Mouse (Mus musculus): ENCODE results near the gene Elovl7. TPM values are rescaled to one million over a fixed set of nuclear protein-coding genes. Genes with fewer than 3 reads are reported as not detected.

The Elovl7 gene
- polyA plus RNA-seq, 1 experiment from 2014 or later = 1.7 TPM

DNA sequence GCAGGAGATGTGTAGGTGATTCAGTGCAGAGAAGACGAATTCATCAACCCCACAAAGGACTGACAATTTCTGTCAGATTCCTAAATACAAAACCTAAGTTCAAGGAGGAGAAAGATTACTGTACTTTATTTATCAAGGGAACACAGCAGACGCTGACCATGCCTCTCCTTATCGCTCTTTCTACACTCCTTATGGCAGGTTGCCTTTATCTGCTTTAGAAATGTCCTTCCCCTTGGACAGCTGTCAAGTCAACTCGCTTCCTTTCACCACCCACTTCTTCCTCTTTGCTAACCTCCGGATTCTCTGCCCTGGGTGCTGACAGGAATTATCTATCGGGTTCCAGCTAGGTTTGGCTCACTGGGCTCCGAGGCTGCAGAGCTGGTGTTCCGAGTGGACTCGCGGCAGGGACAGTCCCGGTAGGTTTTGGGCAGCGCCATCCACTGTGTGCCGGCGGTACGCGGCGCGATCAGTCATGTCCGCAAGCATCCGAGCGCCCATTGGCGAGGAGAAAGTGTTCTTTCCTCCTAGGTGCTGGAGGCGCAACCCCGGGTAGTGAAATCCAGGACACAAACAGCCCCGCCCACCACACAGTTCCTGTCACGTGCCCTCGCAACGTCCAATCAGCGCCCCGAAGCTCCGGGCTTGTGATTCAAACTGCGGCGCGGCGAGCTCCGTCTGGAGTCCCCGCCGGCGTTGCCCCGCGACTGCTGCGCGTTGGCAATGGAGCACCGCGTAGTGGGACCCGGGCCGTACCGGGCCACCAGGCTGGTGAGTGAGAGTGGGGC is 101.7 kb downstream of the Elovl7 start, which contains the start of gene Depdc1b:
TSS of gene Depdc1b (plus strand) at position 631 of the 785 bp plus-strand sequence.
- peak; percentile 99 for ATAC-seq (replicated peaks)
- Histone ChIP-seq H3K9ac (replicated peaks) (peak within 1 kb of the TSS; percentile 74), H3K4me1 (peaks cover 14% of the 10 kb centered on the region), H3K27me3 (no peaks in the 10 kb centered on the region), H3K27ac (replicated peaks) (0 out of 2 replicates have a peak within 1 kb of the TSS, but pooled peaks have one; percentile 31), H3K4me3 (peak within 1 kb of the TSS; percentile 64), H3K4me2 (replicated peaks) (peak within 1 kb of the TSS; percentile 92), H3K9me3 (no peaks in the 10 kb centered on the region), H3K36me3 (no peaks in the 10 kb centered on the region)
- 1% methylated on average over 48 of the region's 48 CpGs for WGBS

DNA sequence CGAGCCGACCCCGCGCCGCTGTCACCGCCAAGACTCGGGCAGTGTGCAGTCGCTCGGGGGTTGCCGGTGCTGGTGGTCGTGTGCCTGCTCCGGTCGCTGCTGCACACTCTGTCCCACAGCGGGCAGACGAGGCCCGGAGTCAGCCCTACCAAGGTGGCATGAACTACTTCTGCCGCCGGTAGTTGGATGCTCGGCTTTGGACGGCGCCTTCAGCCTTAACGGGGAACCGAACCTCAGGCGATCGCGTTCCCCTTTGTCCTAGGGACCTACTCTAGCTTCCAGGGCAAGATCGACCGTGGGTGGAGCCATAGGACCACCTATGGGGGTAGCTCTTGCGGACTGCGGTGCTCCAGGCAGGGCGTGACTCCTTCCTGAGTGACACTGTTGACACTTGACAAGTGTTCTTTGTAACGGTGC is 102.3 kb downstream of the Elovl7 start:
- Histone ChIP-seq H3K4me3 (peak overlapping the region; percentile 64), H3K9me3 (no peaks in the 10 kb centered on the region), H3K27me3 (no peaks in the 10 kb centered on the region), H3K9ac (replicated peaks) (peak overlapping the region; percentile 74), H3K36me3 (no peaks in the 10 kb centered on the region), H3K4me1 (peaks cover 14% of the 10 kb centered on the region), H3K27ac (replicated peaks) (no peak overlapping the region), H3K4me2 (replicated peaks) (peak overlapping the region; percentile 92)
- ATAC-seq (replicated peaks) = peak; percentile 57; the same call in 1 of the 2 replicates
- under 1% methylated on average over 32 of the region's 32 CpGs for whole genome bisulfite sequencing

DNA sequence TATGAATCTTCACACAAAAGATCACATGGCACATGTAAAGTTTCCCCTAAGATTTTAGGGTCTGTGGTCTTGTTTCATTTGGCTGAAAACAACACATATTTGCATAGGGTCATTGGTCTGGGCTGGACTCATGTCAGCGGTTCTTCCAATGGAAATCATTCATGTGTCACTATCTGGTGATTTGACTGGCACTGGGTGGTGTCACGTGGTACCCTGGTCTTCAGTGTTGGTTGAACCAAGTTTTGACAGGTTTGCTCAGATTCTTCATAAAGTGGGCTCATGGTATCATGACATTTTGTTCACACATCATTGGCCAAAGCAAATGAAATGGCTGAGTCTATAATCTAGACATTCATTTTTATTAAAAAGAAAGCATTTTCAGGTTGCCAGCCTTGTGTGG is 103.2 kb downstream of the Elovl7 start:
- 87% methylated on average over 2 of the region's 2 CpGs for WGBS
- no peaks in the 10 kb centered on the region for H3K27me3 ChIP-seq
- H3K4me2 ChIP-seq (replicated peaks) = peak overlapping the region; percentile 92; the same call in 1 of the 2 replicates
- H3K4me3 ChIP-seq = 0 out of 2 replicates have a peak overlapping the region, but pooled peaks have one; percentile 64
- H3K27ac ChIP-seq (replicated peaks) = no peak overlapping the region
- no peak overlapping the region for H3K9ac ChIP-seq (replicated peaks)
- no peaks in the 10 kb centered on the region for H3K36me3 ChIP-seq
- H3K4me1 ChIP-seq = peaks cover 14% of the 10 kb centered on the region
- no peak for ATAC-seq (replicated peaks)
- no peaks in the 10 kb centered on the region for H3K9me3 ChIP-seq

DNA sequence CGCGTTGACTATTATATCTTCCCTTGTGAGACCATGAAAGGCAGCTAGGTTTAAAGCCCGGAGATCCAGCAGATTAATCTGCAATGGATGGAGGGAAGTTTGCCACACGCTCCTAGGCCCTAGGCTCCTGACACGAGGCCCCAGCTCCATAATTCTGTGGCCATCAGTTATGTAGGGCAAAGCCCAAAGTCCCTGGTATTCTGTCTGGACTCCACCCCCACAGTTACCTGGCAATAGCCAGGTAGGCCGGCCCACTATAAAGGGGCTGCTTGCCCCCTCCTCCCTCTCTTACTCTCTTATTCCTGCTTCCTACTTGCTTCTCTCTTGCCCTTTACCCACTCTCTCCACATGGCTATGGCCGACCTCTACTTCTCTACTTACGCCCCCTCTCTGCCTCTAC is 104.8 kb downstream of the Elovl7 start:
- H3K27me3 ChIP-seq = no peaks in the 10 kb centered on the region
- H3K9ac ChIP-seq (replicated peaks) = no peak overlapping the region
- no peaks in the 10 kb centered on the region for H3K36me3 ChIP-seq
- 96% methylated on average over 8 of the region's 8 CpGs for WGBS
- ATAC-seq (replicated peaks) = no peak
- no peak overlapping the region for H3K27ac ChIP-seq (replicated peaks)
- no peaks in the 10 kb centered on the region for H3K9me3 ChIP-seq
- no peak overlapping the region for H3K4me3 ChIP-seq
- H3K4me1 ChIP-seq = peaks cover 14% of the 10 kb centered on the region
- no peak overlapping the region for H3K4me2 ChIP-seq (replicated peaks)

DNA sequence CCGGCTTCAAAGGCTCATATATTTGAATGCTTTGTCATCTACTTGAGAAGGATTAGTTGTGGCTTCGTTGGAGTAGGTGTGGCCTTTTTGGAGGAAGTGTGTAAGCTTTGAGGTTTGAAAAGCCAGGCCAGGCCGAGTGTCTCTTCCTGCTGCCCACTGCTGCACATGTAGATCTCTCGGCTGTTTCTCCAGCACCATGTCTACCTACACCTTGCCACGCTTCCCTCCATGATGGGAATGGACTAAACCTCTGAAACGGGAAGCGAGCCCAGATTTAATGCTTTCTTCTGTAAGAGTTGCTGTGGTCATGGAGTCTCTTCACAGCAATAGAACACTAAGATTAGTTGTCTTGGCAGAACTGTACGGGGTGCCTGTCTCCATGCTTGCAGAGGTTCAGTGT is 106.0 kb downstream of the Elovl7 start:
- no peaks in the 10 kb centered on the region for H3K27me3 ChIP-seq
- WGBS = 89% methylated on average over 8 of the region's 8 CpGs

DNA sequence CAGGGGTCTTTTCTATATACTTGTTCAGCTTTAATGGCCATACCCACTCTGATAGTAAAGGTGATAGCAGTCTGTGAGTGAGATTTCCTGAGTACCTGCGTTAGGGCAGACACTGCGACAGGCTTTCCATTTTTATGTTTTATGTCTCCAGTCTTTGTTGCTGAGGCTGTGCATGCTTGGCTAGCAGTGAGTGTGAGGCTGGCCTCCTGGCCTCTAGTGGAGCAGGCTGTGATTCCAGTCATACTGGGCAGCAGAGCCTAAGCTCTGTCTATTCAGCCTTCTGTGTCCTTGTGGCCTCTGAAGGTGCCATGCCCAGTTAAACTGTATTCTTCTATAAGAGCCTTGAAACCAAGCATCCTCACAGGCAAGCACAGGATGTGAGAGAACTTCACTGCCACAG is 108.3 kb downstream of the Elovl7 start:
- Histone ChIP-seq H3K4me2 (replicated peaks) (no peak overlapping the region), H3K4me3 (no peak overlapping the region), H3K9me3 (no peaks in the 10 kb centered on the region), H3K27me3 (no peaks in the 10 kb centered on the region), H3K9ac (replicated peaks) (no peak overlapping the region), H3K36me3 (no peaks in the 10 kb centered on the region), H3K27ac (replicated peaks) (no peak overlapping the region), H3K4me1 (no peaks in the 10 kb centered on the region)
- no peak for ATAC-seq (replicated peaks)
- 91% methylated on average over 2 of the region's 2 CpGs for WGBS

More for the DNA sequence above, 106.0 kb downstream of the Elovl7 start:
- no peak for ATAC-seq (replicated peaks)
- Histone ChIP-seq H3K9ac (replicated peaks) (no peak overlapping the region), H3K9me3 (no peaks in the 10 kb centered on the region), H3K27ac (replicated peaks) (no peak overlapping the region), H3K36me3 (no peaks in the 10 kb centered on the region), H3K4me1 (peaks cover 14% of the 10 kb centered on the region), H3K4me3 (no peak overlapping the region), H3K4me2 (replicated peaks) (no peak overlapping the region)

DNA sequence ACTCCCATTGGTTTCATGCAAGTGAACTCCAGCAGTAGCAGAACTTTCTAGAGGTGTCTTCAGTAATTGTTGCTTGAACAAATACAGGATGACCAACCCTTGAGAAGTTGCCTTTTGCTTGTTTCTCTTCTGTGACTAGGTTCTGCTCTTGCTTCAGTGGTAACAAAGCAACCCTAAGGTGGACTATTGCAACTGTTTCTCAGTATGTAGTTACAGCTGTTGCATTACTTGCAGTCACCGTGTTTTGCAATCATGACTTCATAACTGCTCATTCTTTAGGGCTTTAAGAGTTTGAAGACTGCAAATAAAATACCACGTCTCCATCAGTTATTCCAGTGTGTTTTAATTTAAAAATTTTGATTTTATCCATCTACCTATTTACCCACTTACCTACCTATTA is 109.1 kb downstream of the Elovl7 start:
- ATAC-seq (replicated peaks) = no peak
- Histone ChIP-seq H3K27me3 (no peaks in the 10 kb centered on the region), H3K4me3 (no peak overlapping the region), H3K9me3 (no peaks in the 10 kb centered on the region), H3K36me3 (no peaks in the 10 kb centered on the region), H3K9ac (replicated peaks) (no peak overlapping the region), H3K27ac (replicated peaks) (no peak overlapping the region), H3K4me2 (replicated peaks) (no peak overlapping the region), H3K4me1 (no peaks in the 10 kb centered on the region)
- 92% methylated on average over 2 of the region's 2 CpGs for WGBS

DNA sequence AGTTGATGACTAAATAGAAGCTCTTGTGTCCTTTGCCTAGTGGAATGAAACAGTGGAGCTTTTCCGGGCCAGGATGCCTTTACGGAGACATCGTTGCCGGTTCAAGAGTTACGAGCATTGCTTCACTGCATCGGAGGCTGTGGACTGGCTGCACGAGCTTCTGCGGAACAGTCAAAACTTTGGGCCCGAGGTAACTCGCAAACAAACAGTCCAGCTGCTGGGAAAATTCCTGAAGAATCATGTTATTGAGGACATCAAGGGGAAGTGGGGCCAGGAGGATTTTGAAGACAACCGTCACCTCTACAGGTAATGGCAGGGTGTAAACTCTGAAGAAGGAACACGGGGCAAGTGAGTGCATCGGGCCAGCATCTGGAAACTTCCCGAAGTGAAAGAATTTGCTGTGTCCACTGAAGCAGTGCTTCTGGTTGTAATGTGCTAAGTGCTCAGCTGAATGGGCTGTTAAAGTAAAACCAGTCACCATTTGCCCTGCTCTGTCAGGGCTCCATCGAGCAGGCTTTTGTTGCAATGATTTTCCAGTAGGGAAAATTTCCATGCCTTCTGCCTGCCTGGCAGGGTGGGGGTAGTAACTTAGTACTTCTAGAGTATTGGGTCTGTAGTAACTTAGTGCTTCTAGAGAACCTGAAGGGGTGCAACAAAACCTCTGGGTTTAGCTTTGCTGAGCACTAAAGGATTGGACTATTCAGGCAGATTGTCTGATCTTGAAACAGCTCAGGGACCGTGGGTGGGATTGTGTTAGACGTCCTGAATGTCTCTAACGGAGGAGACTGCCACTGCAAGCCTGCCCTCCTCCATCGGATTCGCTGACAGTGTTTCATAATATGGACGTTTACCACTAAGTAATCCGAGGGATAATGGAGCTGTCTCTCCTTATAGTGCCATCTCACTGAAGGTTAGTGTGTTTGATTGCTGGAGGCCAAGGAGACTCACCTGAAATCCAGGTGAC is 109.9 kb downstream of the Elovl7 start:
- no peak overlapping the region for H3K4me3 ChIP-seq
- H3K9me3 ChIP-seq = no peaks in the 10 kb centered on the region
- H3K36me3 ChIP-seq = no peaks in the 10 kb centered on the region
- H3K27ac ChIP-seq (replicated peaks) = no peak overlapping the region
- ATAC-seq (replicated peaks) = no peak
- no peak overlapping the region for H3K4me2 ChIP-seq (replicated peaks)
- no peaks in the 10 kb centered on the region for H3K4me1 ChIP-seq
- WGBS = 94% methylated on average over 22 of the region's 22 CpGs
- no peaks in the 10 kb centered on the region for H3K27me3 ChIP-seq
- no peak overlapping the region for H3K9ac ChIP-seq (replicated peaks)

DNA sequence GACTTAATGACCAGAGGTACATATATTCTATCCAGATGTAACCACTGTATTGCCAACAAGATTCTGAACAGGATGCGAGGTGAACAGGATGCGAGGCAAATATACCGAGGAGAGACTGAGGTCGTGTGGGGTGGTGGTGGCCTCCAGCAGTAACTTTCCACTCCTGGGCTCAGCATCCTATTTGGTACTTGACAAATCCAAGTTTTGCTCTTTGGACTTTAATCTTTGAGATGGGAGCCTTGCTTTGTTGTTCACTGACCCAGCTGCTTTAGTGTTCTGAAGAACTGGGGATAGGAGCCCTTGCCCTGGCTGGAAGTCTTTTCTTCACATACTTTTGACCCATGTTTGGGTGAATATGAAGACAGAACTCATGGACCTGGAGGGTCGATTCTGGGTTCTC is 111.7 kb downstream of the Elovl7 start:
- H3K27me3 ChIP-seq = no peaks in the 10 kb centered on the region
- no peak overlapping the region for H3K4me2 ChIP-seq (replicated peaks)
- no peaks in the 10 kb centered on the region for H3K4me1 ChIP-seq
- no peaks in the 10 kb centered on the region for H3K9me3 ChIP-seq
- H3K4me3 ChIP-seq = no peak overlapping the region
- 93% methylated on average over 5 of the region's 5 CpGs for WGBS
- H3K36me3 ChIP-seq = no peaks in the 10 kb centered on the region
- H3K9ac ChIP-seq (replicated peaks) = no peak overlapping the region
- ATAC-seq (replicated peaks) = no peak
- no peak overlapping the region for H3K27ac ChIP-seq (replicated peaks)

DNA sequence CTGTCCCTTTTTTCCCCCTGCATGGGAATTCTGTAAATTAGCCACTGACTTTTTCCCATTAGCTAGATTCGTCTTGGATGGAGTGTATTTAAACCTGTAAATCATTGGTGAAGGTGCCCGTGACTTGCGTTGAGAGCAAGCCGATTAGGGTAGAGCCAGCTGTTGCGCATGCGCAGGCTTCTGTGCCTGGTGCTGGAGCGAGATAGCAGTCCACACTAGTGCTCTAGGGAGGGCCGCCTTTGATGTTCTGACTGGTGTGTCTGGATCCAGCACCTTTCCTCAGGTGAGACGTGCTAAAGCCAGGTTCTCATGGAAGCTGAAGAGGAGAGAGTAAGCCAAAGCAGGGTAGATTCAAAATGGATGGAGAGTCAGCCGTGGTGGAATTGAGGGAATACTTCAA is 112.1 kb downstream of the Elovl7 start:
- Histone ChIP-seq H3K27me3 (no peaks in the 10 kb centered on the region), H3K9me3 (no peaks in the 10 kb centered on the region), H3K36me3 (no peaks in the 10 kb centered on the region), H3K9ac (replicated peaks) (no peak overlapping the region), H3K4me3 (no peak overlapping the region), H3K27ac (replicated peaks) (no peak overlapping the region), H3K4me1 (no peaks in the 10 kb centered on the region), H3K4me2 (replicated peaks) (no peak overlapping the region)
- 97% methylated on average over 10 of the region's 10 CpGs for WGBS
- ATAC-seq (replicated peaks) = no peak

DNA sequence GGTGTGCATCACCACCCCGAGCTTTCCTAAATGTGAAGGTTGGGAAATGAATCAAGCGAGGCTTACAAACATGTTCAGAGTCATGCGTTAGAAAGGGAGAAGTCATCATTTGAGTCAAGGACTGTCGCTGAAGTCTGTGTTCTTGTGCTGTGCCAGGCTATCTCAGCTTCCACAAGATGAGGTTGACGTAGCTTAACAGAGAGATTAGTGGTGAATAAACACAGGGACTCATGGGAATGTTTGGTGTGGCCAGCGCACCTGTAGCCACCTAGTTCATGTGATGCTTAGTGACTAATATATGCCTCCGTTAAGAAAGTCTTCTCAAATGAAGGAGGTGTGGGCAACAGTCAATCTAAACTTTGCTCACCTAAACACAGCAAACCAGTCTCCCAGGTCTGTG is 112.8 kb downstream of the Elovl7 start:
- Histone ChIP-seq H3K27ac (replicated peaks) (no peak overlapping the region), H3K4me1 (no peaks in the 10 kb centered on the region), H3K4me2 (replicated peaks) (no peak overlapping the region), H3K9ac (replicated peaks) (no peak overlapping the region), H3K27me3 (no peaks in the 10 kb centered on the region), H3K36me3 (no peaks in the 10 kb centered on the region), H3K9me3 (no peaks in the 10 kb centered on the region), H3K4me3 (no peak overlapping the region)
- WGBS = 92% methylated on average over 7 of the region's 7 CpGs
- no peak for ATAC-seq (replicated peaks)

All from forebrain, embryonic 15.5 days (tissue).